Mouse (Mus musculus) kidney, embryonic 16.5 days (tissue): ENCODE results near the gene Pga5. TPM values are rescaled to one million over a fixed set of nuclear protein-coding genes. Genes with fewer than 3 reads are reported as not detected.

Source experiments
- ATAC-seq: fragments of 200-750 bp; cut with Nextera tagmentation; 2 replicates; pipeline ENCODE4 v1.8.0; 2017; ENCODE audit warnings: moderate TSS enrichment; ENCODE audit not compliant: low FRiP score, low TSS enrichment
- H3K27ac ChIP-seq: fragments of 300-500 bp; sonication (generic); 2 replicates; pipeline ENCODE4 v1.5.1; 2014; ENCODE audit warnings: low read length
- H3K27me3 ChIP-seq: fragments of 300-500 bp; sonication (generic); 2 replicates; pipeline ENCODE4 v1.6.1; 2014; ENCODE audit warnings: low read length, control low read depth, mixed read lengths; ENCODE audit not compliant: insufficient read depth
- H3K36me3 ChIP-seq: fragments of 300-500 bp; sonication (generic); 2 replicates; pipeline ENCODE4 v1.6.1; 2014; ENCODE audit warnings: low read length, control low read depth, mixed read lengths; ENCODE audit not compliant: insufficient read depth
- H3K4me1 ChIP-seq: fragments of 300-500 bp; sonication (generic); 2 replicates; pipeline ENCODE4 v1.6.1; 2014; ENCODE audit warnings: low read length, control low read depth, mixed read lengths; ENCODE audit not compliant: insufficient read depth
- H3K4me2 ChIP-seq: fragments of 300-500 bp; sonication (generic); replicated peaks from 2 replicates; pipeline ENCODE4 v1.6.1; 2014; ENCODE audit warnings: low read depth, low read length
- H3K4me3 ChIP-seq: fragments of 300-500 bp; sonication (generic); 2 replicates; pipeline ENCODE4 v1.5.1; 2014; ENCODE audit warnings: mild to moderate bottlenecking, low read length
- H3K9ac ChIP-seq: fragments of 300-500 bp; sonication (generic); replicated peaks from 2 replicates; pipeline ENCODE4 v1.6.1; 2014; ENCODE audit warnings: low read length
- H3K9me3 ChIP-seq: fragments of 300-500 bp; sonication (generic); 2 replicates; pipeline ENCODE4 v1.6.1; 2016; ENCODE audit warnings: low read length, control low read depth
- WGBS: fragments of 180-500 bp; shearing (Covaris S2); extraction: QIAGEN DNeasy Blood & Tissue Kit; methylation state at CpG from one replicate; pipeline ENCODE4 v1.1.7; 2014; 5-methylcytosine and 5-hydroxymethylcytosine counted together
- polyA plus RNA-seq: library from polyadenylated mRNA; unstranded; fragments of >200 nt; fragmentation: Nextera tagmentation; extraction: Ambion mirVana; gene quantifications from 2 replicates; pipeline ENCODE4 v1.2.1, GENCODE M21; 2015

The Pga5 gene
- polyA plus RNA-seq, 1 experiment from 2014 or later: not detected

DNA sequence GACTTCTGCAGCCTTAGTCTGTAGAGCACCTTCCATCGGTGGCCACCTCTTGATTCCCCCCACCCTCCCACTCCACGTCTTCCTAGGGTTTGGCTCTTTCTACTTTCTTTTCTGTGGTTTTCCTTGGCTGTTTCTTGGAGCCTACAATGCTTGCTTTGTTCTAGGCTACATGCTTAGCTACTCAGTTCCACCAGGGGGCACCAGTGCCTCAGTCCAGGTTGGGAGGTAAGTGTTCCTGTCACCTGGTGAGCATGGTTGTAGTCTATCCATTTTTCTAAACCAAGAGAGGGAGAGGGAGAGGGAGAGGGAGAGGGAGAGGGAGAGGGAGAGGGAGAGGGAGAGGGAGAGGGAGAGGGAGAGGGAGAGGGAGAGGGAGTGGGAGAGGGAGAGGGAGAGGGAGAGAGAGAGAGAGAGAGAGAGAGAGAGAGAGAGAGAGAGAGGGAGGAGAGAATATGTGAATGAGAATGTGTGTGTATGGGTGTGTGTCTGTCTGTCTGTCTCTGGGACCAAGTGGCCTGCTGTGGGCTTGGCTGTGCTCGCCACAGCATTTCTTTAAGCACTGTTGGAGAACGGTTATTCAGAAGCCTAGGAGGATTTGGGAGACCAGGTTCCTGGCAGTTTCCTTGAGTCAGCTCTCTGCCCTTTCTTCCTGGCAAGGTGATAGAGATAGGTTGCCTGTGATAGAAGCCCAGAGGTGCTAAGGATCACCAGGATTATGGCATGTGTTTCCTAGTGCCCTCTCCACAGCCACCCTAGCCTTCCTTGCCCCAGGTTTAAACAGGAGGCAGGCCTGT lies 37.0 kb upstream of the Pga5 start:
- peaks cover 29% of the 10 kb centered on the region for H3K36me3 ChIP-seq
- no peak overlapping the region for H3K9ac ChIP-seq
- 39% methylated on average over 4 of the region's 4 CpGs for WGBS
- H3K9me3 ChIP-seq: no peaks in the 10 kb centered on the region
- no peak overlapping the region for H3K27ac ChIP-seq
- peaks cover 10% of the 10 kb centered on the region for H3K4me1 ChIP-seq
- no peak overlapping the region for H3K4me2 ChIP-seq
- ATAC-seq: no peak
- no peak overlapping the region for H3K4me3 ChIP-seq
- H3K27me3 ChIP-seq: no peaks in the 10 kb centered on the region

DNA sequence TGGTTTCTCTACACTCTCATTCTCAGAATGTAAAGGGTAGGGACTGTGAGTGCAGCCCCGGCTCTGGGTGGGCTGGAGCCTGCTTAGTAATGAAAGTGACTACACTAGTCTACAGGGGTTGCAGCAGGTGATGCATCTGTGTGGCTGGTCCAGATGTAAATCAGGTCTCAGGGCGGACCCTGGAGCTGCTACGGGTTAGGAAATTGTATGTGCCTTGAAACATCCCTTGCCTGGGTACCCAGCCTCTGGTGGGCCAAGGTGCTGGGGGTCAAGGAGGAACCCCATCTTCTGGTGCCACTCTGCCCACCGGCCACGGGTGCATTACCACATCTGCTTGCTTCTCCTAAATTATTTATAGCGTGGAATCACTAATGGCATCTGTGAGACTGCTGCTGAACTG lies 36.3 kb upstream of the Pga5 start:
- H3K27me3 ChIP-seq: no peaks in the 10 kb centered on the region
- ATAC-seq: no peak
- peaks cover 4% of the 10 kb centered on the region; the same call in 1 of the 2 replicates for H3K4me1 ChIP-seq
- H3K4me2 ChIP-seq: no peak overlapping the region
- no peak overlapping the region for H3K27ac ChIP-seq
- peaks cover 29% of the 10 kb centered on the region for H3K36me3 ChIP-seq
- H3K4me3 ChIP-seq: no peak overlapping the region
- 77% methylated on average over 6 of the region's 6 CpGs for WGBS
- no peak overlapping the region for H3K9ac ChIP-seq
- no peaks in the 10 kb centered on the region for H3K9me3 ChIP-seq

DNA sequence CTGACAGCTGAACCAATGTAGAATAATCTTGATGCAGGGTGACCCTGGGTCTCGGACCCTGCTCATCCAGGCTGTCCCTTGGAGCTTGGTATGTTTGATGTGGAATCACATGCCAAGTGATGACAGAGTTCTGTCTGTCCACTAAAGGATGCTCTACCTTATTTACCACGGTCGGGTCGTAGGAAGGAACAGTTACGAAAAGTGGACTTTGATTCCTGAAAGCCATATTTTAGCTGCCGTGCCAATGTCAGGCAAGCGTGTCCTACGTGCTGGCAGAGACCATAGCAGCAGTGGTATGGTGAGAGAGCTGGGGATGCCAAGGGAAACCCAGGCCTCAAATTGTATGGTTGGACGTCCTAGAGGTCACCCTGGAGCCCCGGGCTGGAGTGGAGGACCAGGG lies 35.7 kb upstream of the Pga5 start:
- ATAC-seq: no peak
- peaks cover 29% of the 10 kb centered on the region for H3K36me3 ChIP-seq
- peaks cover 7% of the 10 kb centered on the region; the same call in 1 of the 2 replicates for H3K4me1 ChIP-seq
- no peak overlapping the region for H3K4me2 ChIP-seq
- H3K4me3 ChIP-seq: no peak overlapping the region
- no peaks in the 10 kb centered on the region for H3K9me3 ChIP-seq
- 94% methylated on average over 10 of the region's 10 CpGs for WGBS
- H3K9ac ChIP-seq: no peak overlapping the region
- no peak overlapping the region for H3K27ac ChIP-seq
- no peaks in the 10 kb centered on the region for H3K27me3 ChIP-seq

DNA sequence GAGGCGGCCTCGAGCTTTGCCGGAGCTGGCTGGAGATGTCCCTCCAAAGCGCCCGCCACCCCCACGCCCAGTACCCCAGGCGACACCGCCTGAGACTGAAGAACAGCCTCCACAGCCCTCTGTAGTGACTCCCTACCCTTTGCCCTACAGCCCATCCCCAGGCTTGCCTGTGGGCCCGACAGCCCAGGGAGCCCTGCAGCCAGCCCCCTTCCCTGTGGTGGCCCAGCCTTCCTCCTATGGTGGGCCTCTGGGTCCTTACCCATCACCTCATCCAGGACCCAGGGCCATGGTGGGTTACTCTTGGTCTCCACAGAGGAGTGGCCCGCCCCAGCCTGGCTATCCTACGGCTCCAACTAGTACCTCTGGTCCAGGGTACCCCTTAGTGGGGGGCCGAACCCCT lies 34.8 kb upstream of the Pga5 start:
- Histone ChIP-seq H3K4me2 (no peak overlapping the region), H3K4me1 (peaks cover 4% of the 10 kb centered on the region; the same call in 1 of the 2 replicates), H3K9ac (no peak overlapping the region), H3K36me3 (peaks cover 35% of the 10 kb centered on the region), H3K27ac (no peak overlapping the region), H3K27me3 (no peaks in the 10 kb centered on the region), H3K4me3 (no peak overlapping the region), H3K9me3 (no peaks in the 10 kb centered on the region)
- no peak for ATAC-seq
- 96% methylated on average over 12 of the region's 12 CpGs for WGBS

DNA sequence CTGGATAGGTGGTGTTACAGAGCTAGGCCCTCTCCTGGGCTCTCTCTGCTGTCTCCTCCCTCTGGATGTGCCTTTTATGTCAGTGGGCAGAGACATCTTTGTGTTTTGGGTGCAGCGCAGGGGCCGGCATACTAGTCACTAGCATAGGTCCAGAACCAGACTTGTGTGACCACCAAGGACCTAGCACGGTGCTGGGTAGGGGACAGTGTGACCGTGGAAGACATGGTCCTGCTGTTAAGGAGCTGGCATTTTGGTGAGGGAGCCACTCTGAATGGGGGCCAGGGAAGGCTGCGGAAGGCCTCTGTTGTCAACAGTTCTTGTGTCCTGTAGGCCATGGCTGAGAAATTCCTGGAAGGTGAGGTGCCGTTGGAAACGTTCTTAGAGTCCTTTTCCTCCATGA lies 34.3 kb upstream of the Pga5 start:
- Histone ChIP-seq H3K4me1 (peaks cover 4% of the 10 kb centered on the region; the same call in 1 of the 2 replicates), H3K9ac (no peak overlapping the region), H3K9me3 (no peaks in the 10 kb centered on the region), H3K4me2 (no peak overlapping the region), H3K27ac (no peak overlapping the region), H3K27me3 (no peaks in the 10 kb centered on the region), H3K4me3 (no peak overlapping the region), H3K36me3 (peaks cover 36% of the 10 kb centered on the region)
- WGBS: 92% methylated on average over 7 of the region's 7 CpGs
- no peak for ATAC-seq

DNA sequence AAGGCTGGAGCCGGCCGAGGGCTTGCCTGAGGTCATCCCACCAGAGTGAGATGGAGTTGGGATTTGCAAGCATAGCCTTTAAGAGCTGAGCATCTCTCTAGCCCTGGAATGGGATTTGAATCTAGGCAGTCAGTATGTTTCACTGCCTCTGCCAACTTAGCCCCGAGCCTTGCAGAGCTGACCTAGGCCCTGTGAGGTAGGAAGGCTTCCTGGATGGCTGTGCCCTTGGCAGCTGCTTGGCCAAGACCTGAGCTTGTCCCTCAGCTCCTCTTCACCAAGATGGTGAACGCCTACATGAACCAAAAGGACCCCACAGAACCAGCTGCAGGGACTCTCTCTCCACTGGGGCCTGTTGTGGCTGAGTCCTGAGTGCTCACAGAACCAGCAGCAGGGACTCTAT lies 32.9 kb upstream of the Pga5 start:
- Histone ChIP-seq H3K9ac (no peak overlapping the region), H3K27ac (no peak overlapping the region), H3K9me3 (no peaks in the 10 kb centered on the region), H3K36me3 (peaks cover 38% of the 10 kb centered on the region), H3K27me3 (no peaks in the 10 kb centered on the region), H3K4me3 (no peak overlapping the region), H3K4me2 (no peak overlapping the region), H3K4me1 (peaks cover 4% of the 10 kb centered on the region; the same call in 1 of the 2 replicates)
- WGBS: 95% methylated on average over 4 of the region's 4 CpGs
- ATAC-seq: no peak

DNA sequence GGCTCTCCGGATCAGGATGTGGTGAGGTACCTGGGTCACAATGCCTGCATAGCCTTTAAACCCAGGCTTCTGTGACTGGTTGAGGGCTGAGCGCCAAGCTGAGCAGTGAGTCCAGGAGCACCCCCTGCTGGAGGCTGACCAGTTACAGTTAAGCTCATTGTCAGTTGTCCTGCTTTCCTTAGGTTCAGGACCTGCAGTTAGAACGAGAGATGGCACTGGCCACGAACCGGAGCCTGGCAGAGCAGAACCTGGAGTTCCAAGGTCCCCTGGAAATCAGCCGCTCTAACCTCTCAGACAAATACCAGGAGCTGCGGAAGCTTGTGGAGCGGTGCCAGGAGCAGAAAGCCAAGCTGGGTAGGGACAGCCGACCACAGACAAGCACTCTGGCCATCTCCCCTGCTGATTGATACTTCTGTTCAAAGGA lies 32.2 kb upstream of the Pga5 start:
- no peak overlapping the region for H3K4me3 ChIP-seq
- peak; percentile 5; the same call in 1 of the 2 replicates for ATAC-seq
- H3K4me2 ChIP-seq: no peak overlapping the region
- H3K27me3 ChIP-seq: no peaks in the 10 kb centered on the region
- H3K9me3 ChIP-seq: no peaks in the 10 kb centered on the region
- no peak overlapping the region for H3K27ac ChIP-seq
- H3K36me3 ChIP-seq: peaks cover 38% of the 10 kb centered on the region
- WGBS: 83% methylated on average over 9 of the region's 9 CpGs
- peaks cover 4% of the 10 kb centered on the region; the same call in 1 of the 2 replicates for H3K4me1 ChIP-seq
- H3K9ac ChIP-seq: no peak overlapping the region

DNA sequence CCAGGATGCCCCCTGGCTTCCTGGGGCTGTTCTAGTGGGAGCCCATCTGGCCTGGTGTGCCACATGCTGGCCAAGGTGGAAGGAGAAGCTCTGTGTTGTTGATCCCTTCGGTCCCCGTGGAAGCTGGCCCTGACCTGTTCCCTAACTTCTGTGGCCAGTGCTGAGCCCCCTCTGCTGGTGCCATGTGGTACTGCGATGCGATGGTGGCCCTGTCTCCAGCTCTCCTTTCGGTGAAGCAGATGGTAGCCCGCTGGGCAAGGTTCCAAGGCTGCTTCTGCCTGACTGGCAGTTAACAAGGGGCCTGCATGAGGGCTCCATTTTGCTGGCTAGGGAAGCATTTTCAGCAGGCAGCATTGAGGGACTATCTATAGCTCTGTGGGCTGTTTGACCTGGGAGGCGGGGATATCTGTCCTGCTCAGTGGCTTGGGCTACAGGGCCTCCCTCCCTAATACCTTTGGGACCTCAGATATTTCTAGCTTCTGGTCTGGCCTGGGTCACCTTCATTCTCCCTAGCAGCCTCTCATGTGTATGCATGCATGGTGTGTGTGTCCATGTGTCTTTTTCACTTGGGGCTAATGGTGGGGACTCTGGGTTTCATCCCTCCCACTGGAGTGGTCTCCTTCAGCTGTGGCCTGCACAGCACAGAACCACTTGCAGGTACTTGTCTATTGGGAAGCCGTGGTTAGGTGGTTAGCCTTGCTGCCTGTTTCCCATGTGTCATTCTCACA lies 31.7 kb upstream of the Pga5 start:
- Histone ChIP-seq H3K4me2 (no peak overlapping the region), H3K4me1 (peaks cover 4% of the 10 kb centered on the region; the same call in 1 of the 2 replicates), H3K36me3 (peaks cover 38% of the 10 kb centered on the region), H3K4me3 (no peak overlapping the region), H3K27me3 (no peaks in the 10 kb centered on the region), H3K9ac (0 out of 2 replicates have a peak overlapping the region, but pooled peaks have one; percentile 7), H3K27ac (no peak overlapping the region), H3K9me3 (no peaks in the 10 kb centered on the region)
- peak; percentile 75 for ATAC-seq
- 23% methylated on average over 8 of the region's 8 CpGs for WGBS

DNA sequence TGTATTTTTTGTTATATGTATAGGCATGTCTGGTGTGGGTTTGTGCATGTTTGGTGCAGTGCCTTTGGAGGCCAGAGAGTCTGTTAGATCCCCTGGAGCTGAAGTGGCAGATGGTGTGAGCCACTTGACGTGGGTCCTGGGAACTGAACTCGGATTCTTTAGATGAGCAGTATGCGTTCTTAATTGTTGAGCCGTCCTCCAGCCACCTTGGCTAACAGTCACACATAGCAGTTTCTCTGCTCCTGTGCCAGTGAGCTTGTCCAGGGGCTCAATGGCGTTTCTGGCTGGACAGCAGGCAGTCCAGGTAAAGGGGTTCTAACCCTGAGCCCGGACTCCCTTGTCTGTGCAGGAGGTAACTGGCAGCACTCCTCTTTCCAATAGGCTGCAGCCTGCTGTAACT lies 31.0 kb upstream of the Pga5 start:
- no peak overlapping the region for H3K27ac ChIP-seq
- H3K9ac ChIP-seq: 0 out of 2 replicates have a peak overlapping the region, but pooled peaks have one; percentile 7
- H3K9me3 ChIP-seq: no peaks in the 10 kb centered on the region
- H3K36me3 ChIP-seq: peaks cover 38% of the 10 kb centered on the region
- ATAC-seq: no peak
- peaks cover 4% of the 10 kb centered on the region; the same call in 1 of the 2 replicates for H3K4me1 ChIP-seq
- H3K27me3 ChIP-seq: no peaks in the 10 kb centered on the region
- no peak overlapping the region for H3K4me2 ChIP-seq
- H3K4me3 ChIP-seq: no peak overlapping the region
- WGBS: 79% methylated on average over 6 of the region's 6 CpGs

DNA sequence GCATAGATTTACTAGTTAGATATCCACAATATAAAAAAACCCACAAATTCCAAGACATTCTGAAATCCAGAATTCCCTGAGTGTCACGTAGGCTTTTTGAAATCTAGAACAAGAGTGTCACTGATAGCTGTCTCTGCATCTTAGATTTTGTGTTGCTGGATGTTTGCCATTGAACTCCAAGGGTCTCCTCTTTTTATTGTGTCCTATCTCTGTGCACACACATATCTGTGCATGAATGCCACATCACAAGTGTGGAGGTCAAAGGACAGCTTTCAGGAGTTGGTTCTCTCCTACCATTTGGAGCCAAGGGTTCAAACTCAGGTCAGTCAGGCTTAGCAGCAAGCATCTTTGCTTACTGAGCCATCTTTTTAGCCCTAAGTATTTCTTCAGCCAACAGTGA lies 30.0 kb upstream of the Pga5 start:
- Histone ChIP-seq H3K4me2 (no peak overlapping the region), H3K4me1 (peaks cover 4% of the 10 kb centered on the region; the same call in 1 of the 2 replicates), H3K27me3 (no peaks in the 10 kb centered on the region), H3K9me3 (no peaks in the 10 kb centered on the region), H3K27ac (no peak overlapping the region), H3K9ac (no peak overlapping the region), H3K4me3 (no peak overlapping the region), H3K36me3 (peaks cover 33% of the 10 kb centered on the region)
- ATAC-seq: no peak
- WGBS: 91% methylated on average over 1 of the region's 1 CpGs
